Mouse (Mus musculus) cerebellum, adult 2 months (tissue): Measurements from ENCODE around the gene Rbms3. TPM values are rescaled to one million over a fixed set of nuclear protein-coding genes. Genes with fewer than 3 reads are reported as not detected.

Source experiments
- DNase-seq, 2 experiments: peaks; one replicate each; pipeline ENCODE4 v3.0.0; 2021
- H3K27ac ChIP-seq: fragments of 200-500 bp; 2 replicates; pipeline ENCODE4 v1.5.1; 2012; ENCODE audit warnings: low read length, control low read depth, inconsistent platforms; ENCODE audit not compliant: insufficient read depth
- H3K27me3 ChIP-seq: fragments of 200-500 bp; 2 replicates; pipeline ENCODE4 v1.6.1; 2012; ENCODE audit warnings: inconsistent platforms, mild to moderate bottlenecking, low read length, moderate library complexity; ENCODE audit not compliant: control insufficient read depth, insufficient read depth
- H3K4me1 ChIP-seq: fragments of 200-500 bp; 2 replicates; pipeline ENCODE4 v1.6.1; 2011; ENCODE audit warnings: low read length; ENCODE audit not compliant: control insufficient read depth, insufficient read depth
- H3K4me3 ChIP-seq: fragments of 200-500 bp; replicated peaks from 2 replicates; pipeline ENCODE3; 2011; ENCODE audit warnings: mild to moderate bottlenecking, low read depth, low read length, control low read depth; ENCODE audit not compliant: insufficient read depth
- CTCF ChIP-seq: fragments of 200-500 bp; IDR thresholded peaks from 2 replicates; pipeline ENCODE4 v1.5.1; 2011; ENCODE audit warnings: low read depth, mild to moderate bottlenecking, control low read depth, low read length, moderate library complexity, borderline replicate concordance; ENCODE audit not compliant: insufficient read depth
- POLR2A ChIP-seq: fragments of 200-500 bp; IDR thresholded peaks from 2 replicates; pipeline ENCODE4 v1.6.1; 2011; ENCODE audit warnings: low read length, control low read depth, borderline replicate concordance; ENCODE audit not compliant: insufficient read depth
- WGBS: fragments of 180-500 bp; shearing (Covaris S2); methylation state at CpG from one replicate; pipeline ENCODE4 v1.1.7; 2018; 5-methylcytosine and 5-hydroxymethylcytosine counted together
- polyA plus RNA-seq: library from polyadenylated mRNA; depleted of rRNA; stranded (reverse); fragments of >200 nt; gene quantifications from 2 replicates; pipeline ENCODE4 v1.2.3, GENCODE M21; 2012

The Rbms3 gene
- polyA plus RNA-seq, 1 experiment, result 13.3 TPM

- H3K27me3 ChIP-seq, result no peaks in the 10 kb centered on the region
- no peak for DNase-seq
- TF ChIP-seq POLR2A, result no peak
- TF ChIP-seq CTCF, result no peak
- WGBS, result 25% methylated on average over 3 of the region's 3 CpGs
- no peak overlapping the region for H3K27ac ChIP-seq
- no peaks in the 10 kb centered on the region for H3K4me1 ChIP-seq
- no peak overlapping the region for H3K4me3 ChIP-seq
Measured at GRCm38 (mm10) chr9:117413181-117413580, 216.5 kb downstream of the Rbms3 start.

- Histone ChIP-seq H3K4me1 (no peaks in the 10 kb centered on the region), H3K27ac (no peak overlapping the region), H3K4me3 (no peak overlapping the region), H3K27me3 (no peaks in the 10 kb centered on the region)
- no peak for DNase-seq
- TF ChIP-seq POLR2A (no peak), CTCF (no peak)
- WGBS, result 15% methylated on average over 2 of the region's 2 CpGs
Measured at GRCm38 (mm10) chr9:117412584-117412983, 217.1 kb downstream of the Rbms3 start.

GRCm38 (mm10) chr9:117404621-117405020 is 225.1 kb downstream of the Rbms3 start:
- H3K4me1 ChIP-seq, result no peaks in the 10 kb centered on the region
- WGBS, result 83% methylated on average over 4 of the region's 4 CpGs
- H3K27ac ChIP-seq, result no peak overlapping the region
- H3K27me3 ChIP-seq, result no peaks in the 10 kb centered on the region
- DNase-seq, result no peak
- TF ChIP-seq CTCF, result no peak
- no peak for TF ChIP-seq POLR2A
- no peak overlapping the region for H3K4me3 ChIP-seq

GRCm38 (mm10) chr9:117400262-117400671 is 229.4 kb downstream of the Rbms3 start:
- DNase-seq, result no peak
- TF ChIP-seq POLR2A (no peak), CTCF (no peak)
- Histone ChIP-seq H3K4me1 (no peaks in the 10 kb centered on the region), H3K27me3 (no peaks in the 10 kb centered on the region), H3K27ac (no peak overlapping the region), H3K4me3 (no peak overlapping the region)
- WGBS, result 48% methylated on average over 7 of the region's 7 CpGs

GRCm38 (mm10) chr9:117397071-117397470 is 232.6 kb downstream of the Rbms3 start:
- H3K4me1 ChIP-seq, result no peaks in the 10 kb centered on the region
- no peak overlapping the region for H3K27ac ChIP-seq
- no peak overlapping the region for H3K4me3 ChIP-seq
- no peak for TF ChIP-seq CTCF
- no peak for TF ChIP-seq POLR2A
- DNase-seq, result no peak
- H3K27me3 ChIP-seq, result no peaks in the 10 kb centered on the region

GRCm38 (mm10) chr9:117396586-117396985 is 233.1 kb downstream of the Rbms3 start:
- Histone ChIP-seq H3K4me3 (no peak overlapping the region), H3K27ac (no peak overlapping the region), H3K4me1 (no peaks in the 10 kb centered on the region), H3K27me3 (no peaks in the 10 kb centered on the region)
- TF ChIP-seq POLR2A, result no peak
- no peak for TF ChIP-seq CTCF
- WGBS, result 90% methylated on average over 8 of the region's 8 CpGs
- no peak for DNase-seq

GRCm38 (mm10) chr9:117393626-117394525 is 235.8 kb downstream of the Rbms3 start:
- no peak for DNase-seq
- TF ChIP-seq POLR2A (no peak), CTCF (no peak)
- 38% methylated on average over 18 of the region's 18 CpGs for WGBS
- no peaks in the 10 kb centered on the region for H3K4me1 ChIP-seq
- H3K4me3 ChIP-seq, result no peak overlapping the region
- no peak overlapping the region for H3K27ac ChIP-seq
- H3K27me3 ChIP-seq, result no peaks in the 10 kb centered on the region

- DNase-seq, result no peak
- Histone ChIP-seq H3K27me3 (no peaks in the 10 kb centered on the region), H3K4me3 (no peak overlapping the region), H3K4me1 (no peaks in the 10 kb centered on the region), H3K27ac (no peak overlapping the region)
- WGBS, result 32% methylated on average over 9 of the region's 9 CpGs
- TF ChIP-seq POLR2A, result no peak
- no peak for TF ChIP-seq CTCF
Measured at GRCm38 (mm10) chr9:117388024-117388423, 241.7 kb downstream of the Rbms3 start.
